Comparison of ENCODE assay signal across 17 mouse cellular contexts in the genomic region with DNA sequence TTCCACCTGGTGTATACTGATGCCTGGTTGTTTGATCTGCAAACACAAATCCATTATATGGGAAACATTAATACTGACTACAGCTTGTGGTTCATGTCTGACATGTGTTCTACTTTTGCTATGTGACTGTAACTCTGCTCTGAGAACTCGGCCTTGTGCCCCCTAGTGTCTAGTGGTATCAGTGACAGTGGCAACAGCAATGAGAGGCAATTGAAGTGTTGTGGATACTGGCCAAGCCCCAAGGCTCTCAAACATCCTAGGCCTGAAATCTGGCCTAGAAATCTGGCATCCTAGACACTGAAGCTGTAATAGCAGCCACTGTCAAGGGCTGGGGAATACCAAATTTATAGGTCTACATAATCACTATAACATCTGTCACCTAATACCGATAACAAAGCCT. TPM values are rescaled to one million over a fixed set of nuclear protein-coding genes. Genes with fewer than 3 reads are reported as not detected.
A peak's percentile ranks its signal among the peaks of the same experiment; 100 is the strongest.
DNase-seq lines count a peak whose midpoint lies in the region; ATAC-seq lines count a peak whose summit lies in the region.
"Had no signal": no experiment of that assay in that cellular context is flagged by ENCODE, and none has a peak within 500 bp of the region (broad histone marks: within the 10 kb centered on the region; RNA-seq: fewer than 3 reads in every experiment).

No protein-coding gene starts in this region.

- H3K4me2 ChIP-seq in midbrain, embryonic 14.5 days (ENCODE audit: low read length): no peak overlapping the region
- no peak overlapping the region for H3K4me2 ChIP-seq in midbrain, embryonic 16.5 days (ENCODE audit: low read length)
- H3K4me2 ChIP-seq: forebrain, embryonic 12.5 days; hindbrain, embryonic 12.5 days; stomach, embryonic 15.5 days had no signal

- H3K4me3 ChIP-seq in midbrain, embryonic 14.5 days (replicated peaks; ENCODE audit: low read depth, low read length): no peak overlapping the region
- no peak overlapping the region for H3K4me3 ChIP-seq in midbrain, embryonic 16.5 days (ENCODE audit: low read depth, low read length)
- H3K4me3 ChIP-seq: forebrain, embryonic 12.5 days; hindbrain, embryonic 12.5 days; stomach, embryonic 15.5 days had no signal

- H3K4me1 ChIP-seq in midbrain, embryonic 14.5 days (ENCODE audit: control insufficient read depth, insufficient read depth, low read length): no peaks in the 10 kb centered on the region
- no peaks in the 10 kb centered on the region for H3K4me1 ChIP-seq in midbrain, embryonic 16.5 days (ENCODE audit: control insufficient read depth, insufficient read depth, low read length)
- H3K4me1 ChIP-seq: forebrain, embryonic 12.5 days; hindbrain, embryonic 12.5 days; stomach, embryonic 15.5 days had no signal

- H3K9me3 ChIP-seq in midbrain, embryonic 14.5 days (ENCODE audit: control insufficient read depth, low read length): no peaks in the 10 kb centered on the region
- no peaks in the 10 kb centered on the region for H3K9me3 ChIP-seq in midbrain, embryonic 16.5 days (replicated peaks; ENCODE audit: control insufficient read depth, low read length, poor library complexity, severe bottlenecking)
- H3K9me3 ChIP-seq: forebrain, embryonic 12.5 days; hindbrain, embryonic 12.5 days; stomach, embryonic 15.5 days had no signal

- no peaks in the 10 kb centered on the region for H3K36me3 ChIP-seq in midbrain, embryonic 14.5 days (ENCODE audit: control insufficient read depth, insufficient read depth, low read length)
- H3K36me3 ChIP-seq in midbrain, embryonic 16.5 days (ENCODE audit: control insufficient read depth, insufficient read depth, low read length): no peaks in the 10 kb centered on the region
- H3K36me3 ChIP-seq: forebrain, embryonic 12.5 days; hindbrain, embryonic 12.5 days; stomach, embryonic 15.5 days had no signal

- no peak overlapping the region for H3K9ac ChIP-seq in midbrain, embryonic 14.5 days (replicated peaks; ENCODE audit: low read length)
- H3K9ac ChIP-seq in midbrain, embryonic 16.5 days (ENCODE audit: low read depth, low read length): no peak overlapping the region
- H3K9ac ChIP-seq: forebrain, embryonic 12.5 days; hindbrain, embryonic 12.5 days; stomach, embryonic 15.5 days had no signal

- H3K27ac ChIP-seq in midbrain, embryonic 14.5 days (replicated peaks; ENCODE audit: low read depth, low read length): no peak overlapping the region
- H3K27ac ChIP-seq in midbrain, embryonic 16.5 days (ENCODE audit: low read length): no peak overlapping the region
- H3K27ac ChIP-seq: forebrain, embryonic 12.5 days; hindbrain, embryonic 12.5 days; macrophage; stomach, embryonic 15.5 days had no signal

- WGBS in midbrain, embryonic 14.5 days: 75% methylated on average over 2 of the region's 2 CpGs
- 60% methylated on average over 2 of the region's 2 CpGs for WGBS in midbrain, embryonic 16.5 days

- peak; percentile 68 for DNase-seq in heart, adult 11 months
- DNase-seq in heart, adult 8-10 months (ENCODE audit: low spot score): no peak
- DNase-seq in midbrain, embryonic 14.5 days: peak; percentile 2
- DNase-seq in c-Kit-negative CD71-positive TER-119-positive erythroid progenitor cells, embryonic 14.5 days (ENCODE audit: low read depth, low spot score): peak; percentile 41
- peak; percentile 2 for DNase-seq in retina, postnatal 1 day
- no peak for DNase-seq in adrenal gland, postnatal 14 days
- DNase-seq in kidney, adult 18-20 months: no peak
- DNase-seq: embryo, embryonic 11 days; heart, adult 18-20 months had no signal

- ATAC-seq in midbrain, embryonic 14.5 days (ENCODE audit: low FRiP score, low TSS enrichment): no peak
- no peak for ATAC-seq in midbrain, embryonic 16.5 days

- H3K27me3 ChIP-seq in midbrain, embryonic 14.5 days (ENCODE audit: control insufficient read depth, insufficient read depth, low read length): no peaks in the 10 kb centered on the region
- H3K27me3 ChIP-seq in midbrain, embryonic 16.5 days (ENCODE audit: control insufficient read depth, insufficient read depth, low read depth, low read length): no peaks in the 10 kb centered on the region
- H3K27me3 ChIP-seq: forebrain, embryonic 12.5 days; hindbrain, embryonic 12.5 days; stomach, embryonic 15.5 days had no signal

RNA-seq across cellular contexts. Expression of a gene that starts 30.9 kb away (rescaled TPM):
- total RNA-seq in heart, adult 8-10 months (2022): not detected
- polyA plus RNA-seq in midbrain, embryonic 14.5 days (2014; fragmentation: Nextera tagmentation; extraction: Ambion mirVana): not detected in 2 replicates
- polyA plus RNA-seq in midbrain, embryonic 16.5 days (2015; fragmentation: Nextera tagmentation; extraction: Ambion mirVana): not detected in 2 replicates
- total RNA-seq in adrenal gland, postnatal 14 days (2021): 0.56 TPM in 1 of 2 replicates, not detected in the other
- total RNA-seq: adrenal gland, postnatal 4 days; heart, adult 18-20 months had no signal
- polyA plus RNA-seq: macrophage had no signal

RNA-seq across cellular contexts. Expression of a gene that starts 51.3 kb away (rescaled TPM):
- total RNA-seq in heart, adult 8-10 months (2022): not detected
- polyA plus RNA-seq in midbrain, embryonic 14.5 days (2014; fragmentation: Nextera tagmentation; extraction: Ambion mirVana): not detected in 2 replicates
- not detected in 2 replicates for polyA plus RNA-seq in midbrain, embryonic 16.5 days (2015; fragmentation: Nextera tagmentation; extraction: Ambion mirVana)
- not detected in 2 replicates for total RNA-seq in adrenal gland, postnatal 14 days (2021)
- total RNA-seq: heart, adult 18-20 months had no signal
- polyA plus RNA-seq: forebrain, embryonic 12.5 days; hindbrain, embryonic 12.5 days; large intestine, adult 2 months; limb, embryonic 11.5 days; macrophage had no signal

RNA-seq across cellular contexts. Expression of a gene that starts 51.7 kb away (rescaled TPM):
- total RNA-seq in heart, adult 8-10 months (2022): 10 to 100 TPM; 22.5 to 30.0 (median 26.3) TPM
- 3.6 and 5.2 TPM in 2 replicates for polyA plus RNA-seq in midbrain, embryonic 14.5 days (2014; fragmentation: Nextera tagmentation; extraction: Ambion mirVana)
- 3.3 and 3.5 TPM in 2 replicates for polyA plus RNA-seq in midbrain, embryonic 16.5 days (2015; fragmentation: Nextera tagmentation; extraction: Ambion mirVana)
- total RNA-seq in adrenal gland, postnatal 14 days (2021): 39.0 and 44.7 TPM in 2 replicates

Comparison
In these comparisons a context has a peak if more than half of its experiments do, and no peak if none do; other contexts are left out.
1. DNase-seq: peak in heart, adult 11 months (single experiment), midbrain, embryonic 14.5 days (single experiment), c-Kit-negative CD71-positive TER-119-positive erythroid progenitor cells, embryonic 14.5 days (single experiment) and retina, postnatal 1 day (single experiment); none in heart, adult 8-10 months (single experiment), adrenal gland, postnatal 14 days (single experiment) and kidney, adult 18-20 months (single experiment).